Mouse (Mus musculus): ENCODE data around the gene Smpd4.

GRCm38 (mm10) chr16:17665568-17665967, 46.4 kb downstream of the Smpd4 start:
- TF ChIP-seq CTCF (IDR thresholded peaks at IDR 0.05) (no peak), POLR2A (IDR thresholded peaks at IDR 0.05; ENCODE audit: insufficient read depth, low read depth, low read length) (no peak), EP300 (IDR thresholded peaks at IDR 0.05; ENCODE audit: insufficient read depth, low read depth, low read length) (no peak)
